Mouse (Mus musculus) monocyte, adult 5-6 weeks (primary cell): ENCODE results near the gene Ssc4d. TPM values are rescaled to one million over a fixed set of nuclear protein-coding genes. Genes with fewer than 3 reads are reported as not detected.

Experiments
- ATAC-seq: fragments of 153-309, 156-312 bp; replicated peaks from 2 replicates; pipeline ENCODE4 v1.8.0; 2017; ENCODE audit warnings: mild to moderate bottlenecking; ENCODE audit not compliant: low TSS enrichment, insufficient number of reproducible peaks, severe bottlenecking, poor library complexity, low FRiP score
- total RNA-seq: library from RNA; stranded (forward); fragments of 200-1000, 200-491, 200-594 nt; gene quantifications from 3 replicates; pipeline ENCODE4 v1.2.3, GENCODE M21; 2017

Gene Ssc4d
- total RNA-seq, 1 experiment from 2014 or later: 1.5 TPM

GRCm38 (mm10) chr5:135951660-135952059 lies 22.7 kb downstream of the Ssc4d start:
- 0 out of 2 replicates have a peak, but pooled peaks have one; percentile 33 for ATAC-seq

DNA sequence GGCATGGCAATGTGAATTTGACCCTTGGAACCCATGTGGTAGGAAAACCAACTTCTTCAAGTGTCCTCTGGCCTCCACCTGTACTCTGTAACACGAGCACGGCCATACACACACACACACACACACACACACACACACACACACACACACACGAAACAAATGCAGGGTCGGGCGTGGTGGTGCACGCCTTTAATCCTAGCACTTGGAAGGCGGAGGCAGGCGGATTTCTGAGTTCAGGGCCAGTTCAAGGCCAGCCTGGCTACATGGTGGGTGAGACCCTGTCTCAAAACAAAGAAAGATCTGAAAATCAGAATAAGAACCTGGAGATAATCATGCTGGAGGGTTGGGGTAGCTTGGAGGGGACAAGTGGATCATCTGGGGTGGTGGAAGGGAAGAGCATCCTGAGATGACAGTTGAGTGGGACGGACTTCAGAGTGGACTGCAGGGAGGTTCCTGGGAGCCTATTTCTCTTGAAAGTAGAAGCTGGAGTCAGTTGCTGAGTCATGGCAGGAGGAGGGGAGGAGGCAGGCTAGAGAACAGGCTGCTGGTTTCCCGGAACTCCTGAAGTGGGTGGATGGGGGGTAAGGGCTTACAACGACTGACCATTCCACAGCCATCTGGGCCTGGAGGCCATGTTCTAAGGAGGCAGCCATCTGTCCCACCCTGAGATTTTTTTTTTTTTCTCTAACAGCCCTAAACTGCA lies 23.5 kb downstream of the Ssc4d start:
- ATAC-seq: peak; percentile 37; the same call in 1 of the 2 replicates

DNA sequence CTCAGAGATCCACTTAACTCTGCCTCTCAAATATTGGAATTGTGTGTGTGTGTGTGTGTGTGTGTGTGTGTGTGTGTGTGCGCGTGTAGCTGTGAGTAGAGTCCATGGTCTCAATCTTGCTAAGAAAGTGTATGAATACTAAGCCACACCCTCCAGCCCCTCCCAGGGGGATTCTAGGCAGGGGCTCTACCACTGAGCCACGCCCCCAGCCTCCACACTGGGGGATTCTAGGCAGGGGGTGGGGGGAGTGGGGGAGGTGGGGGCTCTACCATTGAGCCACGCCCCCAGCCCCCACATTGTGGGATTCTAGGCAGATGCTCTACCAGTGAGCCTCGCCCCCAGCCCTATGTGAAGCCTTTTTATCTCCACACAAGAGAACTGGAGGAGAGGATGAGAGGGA lies 27.7 kb downstream of the Ssc4d start:
- no peak for ATAC-seq

DNA sequence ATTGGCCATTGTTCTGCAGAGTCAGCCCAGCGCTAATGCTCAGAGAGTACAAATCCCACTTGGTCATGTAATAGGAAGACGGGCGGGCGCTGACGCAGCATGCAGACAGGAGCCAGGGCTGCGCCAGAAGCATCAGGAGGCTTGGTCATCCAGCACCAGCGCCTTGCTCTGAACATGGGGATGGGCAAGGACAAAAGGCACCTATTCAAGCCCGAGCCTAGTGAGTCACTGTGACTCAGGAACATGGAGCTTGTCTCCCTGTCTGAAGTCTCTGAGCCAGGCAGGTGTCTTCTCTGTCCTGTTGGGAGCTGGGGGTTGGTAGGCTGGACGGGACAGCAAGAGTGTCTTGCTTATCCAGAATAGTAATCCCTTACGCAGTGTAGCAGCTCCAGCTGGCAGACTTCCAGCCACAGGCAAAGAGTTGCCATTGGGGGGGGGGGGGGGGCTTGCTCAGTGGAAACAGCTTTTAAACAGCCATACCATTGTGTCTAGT lies 28.4 kb downstream of the Ssc4d start:
- ATAC-seq: no peak

- ATAC-seq: no peak
Observed at GRCm38 (mm10) chr5:135942710-135943109, 31.6 kb downstream of the Ssc4d start.

- ATAC-seq: no peak
Observed at GRCm38 (mm10) chr5:135940587-135940986, 33.7 kb downstream of the Ssc4d start.

GRCm38 (mm10) chr5:135935641-135936190 lies 38.6 kb downstream of the Ssc4d start:
- ATAC-seq: no peak

DNA sequence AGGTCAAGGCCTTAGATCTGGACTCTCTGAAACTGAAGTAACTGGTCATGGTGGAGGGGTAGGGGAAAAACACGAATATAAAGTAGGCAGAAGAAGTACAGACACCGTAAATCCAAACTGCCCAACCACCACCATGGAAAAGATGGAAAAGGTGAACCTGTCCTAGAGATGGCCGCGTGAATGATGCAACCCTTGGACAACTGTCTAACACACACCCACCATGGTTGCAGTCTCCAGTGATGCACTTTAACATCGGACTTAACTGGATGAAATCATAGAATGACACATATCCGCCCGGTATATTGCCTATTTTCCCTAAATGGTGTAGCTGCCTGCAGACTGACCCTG lies 39.2 kb downstream of the Ssc4d start:
- no peak for ATAC-seq

- peak; percentile 94 for ATAC-seq
Observed at GRCm38 (mm10) chr5:135934481-135935175, 39.7 kb downstream of the Ssc4d start, which contains the start of gene Ywhag. TSS of gene Ywhag (minus strand) at chr5:135934616.

DNA sequence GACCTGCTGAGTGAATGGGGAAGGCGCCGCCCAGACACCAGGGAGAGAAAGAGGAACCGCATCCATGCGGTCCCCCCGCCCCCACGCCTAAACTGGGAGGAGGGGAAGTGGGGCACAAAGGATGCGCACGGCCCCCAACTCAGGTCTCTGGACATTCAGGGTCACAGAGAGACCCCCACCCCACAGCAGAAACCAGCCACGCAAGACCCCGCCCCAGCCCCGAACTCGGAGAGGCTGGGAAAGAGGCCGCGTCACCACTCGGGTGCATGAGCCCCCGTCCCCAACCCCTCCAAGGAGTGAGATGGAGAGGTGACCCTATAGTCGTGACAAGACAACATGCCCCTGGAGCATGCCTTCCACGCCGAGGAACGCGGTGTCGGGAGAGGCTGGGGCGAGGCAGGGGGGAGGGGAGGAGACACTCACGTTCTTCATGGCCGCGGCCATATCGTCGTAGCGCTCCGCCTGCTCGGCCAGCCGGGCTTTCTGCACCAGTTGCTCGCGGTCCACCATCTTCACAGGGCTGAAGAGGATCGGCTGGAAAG lies 40.4 kb downstream of the Ssc4d start:
- ATAC-seq: peak; percentile 71

DNA sequence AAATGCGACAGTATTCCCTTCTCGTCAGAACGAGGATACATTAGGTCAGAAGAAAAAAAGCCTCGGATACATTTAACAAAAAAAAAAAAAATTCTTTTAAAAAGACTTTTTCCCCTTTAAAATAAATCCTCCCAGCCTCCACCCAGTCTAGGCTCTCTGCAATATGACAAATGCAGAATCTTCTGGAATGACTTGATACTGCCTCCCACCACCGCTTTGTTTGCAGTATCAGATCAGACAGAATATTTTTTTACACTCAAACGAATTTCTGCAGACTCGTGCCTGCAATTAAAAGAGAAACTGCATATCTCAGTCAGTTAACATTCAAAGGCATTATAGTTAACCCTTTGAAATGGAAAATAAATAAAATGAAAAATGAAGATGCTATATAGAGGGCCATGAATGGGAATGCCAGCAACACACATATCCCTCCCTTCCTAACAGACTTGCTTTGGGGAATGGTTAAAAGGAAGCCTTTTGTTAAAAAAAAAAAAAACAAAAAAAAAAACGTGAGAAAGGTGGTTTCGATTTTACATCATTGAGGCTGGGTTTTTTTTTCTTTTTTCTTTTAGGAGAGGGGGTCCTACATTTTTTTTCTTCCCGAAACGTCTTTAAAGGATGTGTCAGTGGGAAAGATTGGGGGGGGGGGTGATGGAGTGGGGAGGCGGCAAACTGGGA lies 41.0 kb downstream of the Ssc4d start:
- no peak for ATAC-seq

- ATAC-seq: no peak
Observed at GRCm38 (mm10) chr5:135932359-135932758, 42.0 kb downstream of the Ssc4d start.

GRCm38 (mm10) chr5:135931526-135931925 lies 42.8 kb downstream of the Ssc4d start:
- no peak for ATAC-seq

GRCm38 (mm10) chr5:135929685-135930424 lies 44.5 kb downstream of the Ssc4d start:
- no peak for ATAC-seq

DNA sequence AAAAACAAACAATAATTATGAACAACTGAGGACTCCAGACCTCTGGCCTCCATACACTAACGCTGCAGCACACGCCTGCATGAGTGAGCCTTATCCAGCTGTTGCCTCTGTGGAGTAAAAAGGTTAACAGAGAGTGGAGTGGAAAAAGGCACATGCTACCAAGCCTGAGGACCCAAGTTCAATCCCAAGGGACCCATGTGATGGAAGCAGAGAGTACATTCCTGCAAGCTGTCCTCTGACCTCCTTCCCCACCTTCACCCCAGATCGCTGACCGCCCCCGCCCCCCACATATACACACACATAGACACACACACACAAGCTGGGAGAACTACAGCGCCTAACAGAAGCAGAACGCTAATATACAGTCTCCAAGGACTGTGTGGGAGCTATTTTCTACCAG lies 50.4 kb downstream of the Ssc4d start:
- no peak for ATAC-seq

- no peak for ATAC-seq
Observed at GRCm38 (mm10) chr5:135919902-135920301, 54.4 kb downstream of the Ssc4d start.

GRCm38 (mm10) chr5:135918593-135918992 lies 55.7 kb downstream of the Ssc4d start:
- ATAC-seq: no peak

GRCm38 (mm10) chr5:135918059-135918437 lies 56.3 kb downstream of the Ssc4d start:
- ATAC-seq: no peak
